Mouse (Mus musculus) erythroid progenitor cell, adult 5-6 weeks (primary cell): ENCODE results near the gene Btnl4. TPM values are rescaled to one million over a fixed set of nuclear protein-coding genes. Genes with fewer than 3 reads are reported as not detected.
"Not testable (repeated sequence)": the region's sequence is repeated elsewhere in the genome, so short reads cannot be mapped to it uniquely, and the experiment has no call there.

Experiments
- ATAC-seq: replicated peaks from 2 replicates; pipeline ENCODE4 v1.8.0; 2016; ENCODE audit warnings: moderate number of reproducible peaks, mild to moderate bottlenecking, moderate TSS enrichment, inconsistent platforms; ENCODE audit not compliant: poor library complexity, low FRiP score, severe bottlenecking
- total RNA-seq, 2 experiments: library from RNA; stranded (forward) in 1 of 2; stranded (reverse) in 1 of 2; fragments of 150-400 nt in 1 of 2; fragments of 186-747, 209-891 nt in 1 of 2; gene quantifications; 2 replicates each; pipeline versions ENCODE4 v1.2.3 to v1.2.4; 2015 to 2017; ENCODE audit warnings: low replicate concordance in 2 of 2

The Btnl4 gene
- total RNA-seq (2015; ENCODE audit: low replicate concordance) (not detected in 2 replicates), total RNA-seq (2017; ENCODE audit: low replicate concordance) (0.51 TPM in 1 of 2 replicates, not detected in the other)

DNA sequence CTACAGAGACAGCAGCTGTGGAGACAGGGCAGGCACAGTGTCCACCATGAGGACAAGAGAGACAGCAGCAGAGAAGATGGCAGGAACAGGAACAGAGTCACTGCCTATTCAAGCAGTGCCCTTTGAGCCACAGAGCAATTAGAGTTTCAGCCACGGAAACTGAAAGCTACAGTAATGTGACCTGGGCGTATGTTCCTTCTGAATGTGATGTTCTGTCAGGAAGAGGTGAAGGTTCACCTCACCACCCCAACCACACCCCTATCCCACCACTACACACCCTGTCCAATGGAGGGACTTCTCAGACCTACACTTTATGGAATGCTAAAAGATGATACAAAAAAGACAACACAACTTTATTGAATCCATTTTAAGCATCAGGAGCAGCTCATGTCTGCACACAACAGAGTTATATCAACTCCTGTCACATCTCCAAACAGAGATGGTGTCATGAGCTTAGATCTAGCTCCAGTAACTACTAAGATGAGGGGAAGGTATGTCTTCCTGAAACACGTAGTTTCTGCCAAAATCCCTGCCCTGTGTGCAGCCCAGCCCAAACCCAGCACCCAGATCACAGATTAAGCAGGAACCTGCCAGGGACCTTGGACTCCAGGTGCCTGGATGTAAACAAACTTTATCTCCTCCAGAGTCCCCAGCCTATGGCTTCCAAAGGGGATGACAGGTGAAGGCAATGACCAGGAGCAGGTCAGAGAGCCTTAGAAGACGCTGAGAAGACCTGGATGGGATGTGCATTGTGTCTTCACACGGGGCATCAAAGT is at the start of gene Btnl4:
TSS of gene Btnl4 (minus strand) at position 81 of the 776 bp plus-strand sequence.
- ATAC-seq = not testable (repeated sequence)

DNA sequence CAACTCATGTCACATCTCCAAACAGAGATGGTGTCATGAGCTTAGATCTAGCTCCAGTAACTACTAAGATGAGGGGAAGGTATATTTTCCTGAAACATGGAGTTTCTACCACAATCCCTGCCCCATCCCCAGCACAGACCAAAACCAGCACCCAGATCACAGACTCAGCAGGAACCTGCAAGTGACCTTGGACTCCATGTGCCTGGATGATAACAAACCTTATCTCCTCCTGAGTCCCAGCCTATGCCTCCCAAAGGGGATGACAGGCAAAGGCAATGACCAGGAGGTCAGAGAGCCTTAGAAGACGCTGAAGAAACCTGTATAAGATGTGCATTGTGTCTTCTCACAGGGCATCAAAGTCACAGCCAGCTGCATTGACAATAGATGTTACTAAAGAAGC is 41.9 kb upstream of the Btnl4 start:
- no peak for ATAC-seq

- ATAC-seq = not testable (repeated sequence)
These were observed 41.5 kb upstream of the Btnl4 start for GRCm38 (mm10) chr17:34518571-34518970.

DNA sequence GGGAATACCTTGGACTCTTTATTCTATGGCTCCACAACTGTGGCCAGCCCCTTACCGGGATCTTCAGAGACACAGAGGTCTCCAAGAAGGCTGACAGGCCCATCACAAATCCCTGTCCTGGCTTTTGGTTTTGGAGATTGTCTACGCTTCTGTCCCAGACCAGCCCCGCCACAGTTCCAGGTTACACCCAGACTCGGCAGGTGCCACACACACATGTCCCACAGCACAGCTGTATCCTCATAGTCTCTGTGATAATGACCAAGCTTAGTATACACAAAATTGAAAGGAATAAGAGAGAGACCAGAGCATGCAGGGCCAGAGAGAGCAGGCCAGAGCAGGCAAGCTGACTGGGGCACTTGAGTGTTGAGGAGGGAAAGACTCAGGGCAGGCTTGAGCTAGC is 40.7 kb upstream of the Btnl4 start:
- no peak for ATAC-seq

- no peak for ATAC-seq
These were observed 40.1 kb upstream of the Btnl4 start, which contains the start of gene Btnl6 for GRCm38 (mm10) chr17:34517252-34517651. TSS of gene Btnl6 (minus strand) at chr17:34517352.

DNA sequence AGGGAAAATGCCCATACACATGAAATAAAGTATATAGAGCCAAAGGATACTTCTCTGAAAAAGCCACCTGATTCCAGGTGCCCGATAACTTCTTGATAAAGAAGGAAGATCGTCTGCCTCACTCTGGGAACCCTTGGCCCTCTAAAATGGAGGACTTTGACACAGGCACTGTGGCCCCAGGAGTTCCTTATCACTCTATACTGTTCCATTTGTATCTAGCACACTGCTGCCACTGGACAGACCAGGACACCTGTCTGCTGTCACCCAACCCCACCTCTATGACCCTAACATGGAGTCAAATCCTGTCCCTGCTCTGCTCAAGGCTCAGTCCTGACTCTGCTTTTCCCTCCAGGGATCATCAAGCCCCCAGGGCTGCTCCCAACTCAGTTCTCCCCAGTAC is 39.4 kb upstream of the Btnl4 start:
- ATAC-seq = no peak

- not testable (repeated sequence) for ATAC-seq
These were observed 34.6 kb upstream of the Btnl4 start for GRCm38 (mm10) chr17:34511723-34512122.

- no peak for ATAC-seq
These were observed 30.5 kb upstream of the Btnl4 start for GRCm38 (mm10) chr17:34507591-34507990.

DNA sequence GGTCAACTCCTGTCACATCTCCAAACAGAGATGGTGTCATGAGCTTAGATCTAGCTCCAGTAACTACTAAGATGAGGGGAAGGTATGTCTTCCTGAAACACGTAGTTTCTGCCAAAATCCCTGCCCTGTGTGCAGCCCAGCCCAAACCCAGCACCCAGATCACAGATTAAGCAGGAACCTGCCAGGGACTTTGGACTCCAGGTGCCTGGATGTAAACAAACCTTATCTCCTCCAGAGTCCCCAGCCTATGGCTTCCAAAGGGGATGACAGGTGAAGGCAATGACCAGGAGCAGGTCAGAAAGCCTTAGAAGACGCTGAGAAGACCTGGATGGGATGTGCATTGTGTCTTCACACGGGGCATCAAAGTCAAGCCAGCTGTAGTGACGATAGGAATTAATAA is 20.6 kb upstream of the Btnl4 start:
- ATAC-seq = not testable (repeated sequence)

DNA sequence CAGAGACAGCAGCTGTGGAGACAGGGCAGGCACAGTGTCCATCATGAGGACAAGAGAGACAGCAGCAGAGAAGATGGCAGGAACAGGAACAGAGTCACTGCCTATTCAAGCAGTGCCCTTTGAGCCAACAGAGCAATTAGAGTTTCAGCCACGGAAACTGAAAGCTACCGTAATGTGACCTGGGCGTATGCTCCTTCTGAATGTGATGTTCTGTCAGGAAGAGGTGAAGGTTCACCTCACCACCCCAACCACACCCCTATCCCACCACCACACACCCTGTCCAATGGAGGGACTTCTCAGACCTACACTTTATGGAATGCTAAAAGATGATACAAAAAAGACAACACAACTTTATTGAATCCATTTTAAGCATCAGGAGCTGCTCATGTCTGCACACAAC is 20.2 kb upstream of the Btnl4 start:
- not testable (repeated sequence) for ATAC-seq

DNA sequence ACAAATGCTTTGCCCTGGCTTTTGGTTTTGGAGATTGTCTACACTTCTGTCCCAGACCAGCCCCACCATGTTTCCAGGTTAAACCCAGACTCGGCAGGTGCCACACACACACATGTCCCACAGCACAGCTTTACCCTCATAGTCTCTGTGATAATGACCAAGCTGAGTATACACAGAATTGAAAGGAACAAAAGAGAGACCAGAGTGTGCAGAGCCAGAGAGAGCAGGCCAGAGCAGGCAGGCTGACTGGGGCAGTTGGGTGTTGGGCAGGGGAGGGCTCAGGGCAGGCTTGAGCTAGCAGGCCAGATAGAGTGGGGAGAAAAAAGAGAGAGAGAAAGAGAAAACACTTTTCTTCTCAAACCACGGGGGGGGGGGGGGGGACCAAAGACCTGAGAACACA is 19.4 kb upstream of the Btnl4 start:
- no peak for ATAC-seq

- not testable (repeated sequence) for ATAC-seq
These were observed 18.0 kb upstream of the Btnl4 start for GRCm38 (mm10) chr17:34495156-34495555.

- ATAC-seq = no peak
These were observed 15.7 kb upstream of the Btnl4 start for GRCm38 (mm10) chr17:34492796-34493195.

DNA sequence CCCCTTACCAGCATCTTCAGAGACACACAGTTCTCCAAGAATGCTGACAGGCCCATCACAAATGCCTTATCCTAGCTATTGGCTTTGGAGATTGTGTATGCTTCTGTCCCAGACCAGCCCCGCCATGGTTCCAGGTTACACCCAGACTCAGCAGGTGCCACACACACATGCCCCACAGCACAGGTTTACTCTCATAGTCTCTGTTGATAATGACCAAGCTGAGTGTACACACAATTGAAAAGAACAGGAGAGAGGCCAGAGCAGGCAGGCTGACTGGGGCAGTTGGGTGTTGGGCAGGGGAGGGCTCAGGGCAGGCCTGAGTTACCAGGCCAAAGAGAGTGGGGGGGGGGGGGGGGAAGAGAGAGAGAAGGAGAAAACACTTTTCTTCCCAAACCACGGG is 691 bp downstream of the Btnl4 start:
- ATAC-seq = no peak

- ATAC-seq = no peak
These were observed 2.1 kb downstream of the Btnl4 start for GRCm38 (mm10) chr17:34475060-34475459.

- ATAC-seq = no peak
These were observed 6.6 kb downstream of the Btnl4 start for GRCm38 (mm10) chr17:34470491-34470890.

GRCm38 (mm10) chr17:34465906-34466305 is 11.2 kb downstream of the Btnl4 start:
- ATAC-seq = not testable (repeated sequence)

GRCm38 (mm10) chr17:34459255-34459654 is 17.9 kb downstream of the Btnl4 start:
- no peak for ATAC-seq

GRCm38 (mm10) chr17:34457668-34458067 is 19.4 kb downstream of the Btnl4 start:
- ATAC-seq = no peak

- no peak for ATAC-seq
These were observed 28.6 kb downstream of the Btnl4 start for GRCm38 (mm10) chr17:34448473-34449041.

- ATAC-seq = no peak
These were observed 35.1 kb downstream of the Btnl4 start for GRCm38 (mm10) chr17:34441990-34442389.
